Mouse (Mus musculus) heart, adult 2 months (tissue): Measurements from ENCODE around the gene Diaph2.

Experiments
- CTCF ChIP-seq: fragments of 200-600 bp; IDR thresholded peaks from 2 replicates; pipeline ENCODE4 v1.8.1; 2022; ENCODE audit warnings: antibody characterized with exemption, mild to moderate bottlenecking, moderate library complexity
- EP300 ChIP-seq: fragments of 200-500 bp; IDR thresholded peaks from 2 replicates; pipeline ENCODE4 v1.6.1; 2011; ENCODE audit warnings: low read depth, low read length, control low read depth; ENCODE audit not compliant: insufficient read depth
- POLR2A ChIP-seq: fragments of 200-500 bp; IDR thresholded peaks from 2 replicates; pipeline ENCODE4 v1.6.1; 2011; ENCODE audit warnings: mild to moderate bottlenecking, low read depth, low read length, control low read depth; ENCODE audit not compliant: insufficient read depth

GRCm38 (mm10) chrX:130452488-130452823 lies 702.9 kb downstream of the Diaph2 start:
- TF ChIP-seq EP300 = no peak
- TF ChIP-seq CTCF = no peak
- TF ChIP-seq POLR2A = no peak
